Mouse (Mus musculus) lung, adult 18-20 months (tissue): ENCODE measurements around the gene Pde4a.
"Not testable (repeated sequence)": the region's sequence is repeated elsewhere in the genome, so short reads cannot be mapped to it uniquely, and the experiment has no call there.

Source experiments
- DNase-seq, 2 experiments: peaks; one replicate each; pipeline ENCODE4 v3.0.0; 2022; ENCODE audit warnings: mixed read lengths in 2 of 2

Pde4a gene

DNA sequence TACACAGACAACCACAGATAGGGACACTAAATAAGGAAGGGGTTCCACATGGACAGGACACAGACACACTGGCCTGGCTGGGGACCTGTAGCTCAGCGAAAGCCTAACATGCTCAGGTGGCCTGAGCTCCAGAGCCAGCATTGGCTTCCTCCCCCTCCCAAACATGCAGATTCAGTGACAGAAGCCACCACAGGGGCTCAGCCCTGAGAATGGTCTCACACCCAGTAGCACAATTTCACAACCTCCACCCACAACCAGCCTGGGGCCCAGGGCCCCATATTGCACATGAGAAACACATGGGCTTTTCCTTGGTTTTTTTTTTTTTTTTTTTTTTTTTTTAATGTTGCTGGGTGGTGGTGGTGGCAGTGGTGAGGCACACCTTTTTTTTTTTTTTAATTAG lies 80.8 kb downstream of the Pde4a start:
- DNase-seq, result no peak

DNA sequence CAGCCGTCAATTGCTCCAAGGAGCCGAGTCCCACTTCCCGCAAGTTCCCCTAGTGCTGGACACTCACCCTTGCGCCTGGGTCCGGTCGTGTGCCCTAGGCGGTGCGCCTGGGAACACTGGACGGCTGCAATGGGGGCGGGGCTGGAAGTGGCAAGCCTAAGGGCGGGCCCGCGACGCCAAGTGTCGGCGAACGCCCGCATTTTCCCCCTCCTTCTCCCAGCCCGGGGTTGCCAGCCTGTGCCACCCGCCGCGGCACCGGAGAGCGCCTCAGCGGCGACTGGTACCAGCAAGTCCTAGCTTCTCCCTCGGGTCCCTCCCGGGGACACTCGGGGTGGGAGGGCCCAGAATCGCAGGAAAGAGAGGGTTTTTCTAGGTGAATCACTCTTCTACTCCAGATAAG lies 82.8 kb downstream of the Pde4a start, which contains the start of gene S1pr5:
S1pr5 (minus strand) TSS at position 118 of the 400 bp plus-strand sequence.
- DNase-seq, result peak; percentile 71 to 78

- no peak for DNase-seq
Observed at GRCm38 (mm10) chr9:21249629-21250508, 84.4 kb downstream of the Pde4a start.

GRCm38 (mm10) chr9:21250509-21250908 lies 85.0 kb downstream of the Pde4a start:
- DNase-seq, result no peak

GRCm38 (mm10) chr9:21251116-21251735 lies 85.7 kb downstream of the Pde4a start:
- no peak for DNase-seq

- no peak for DNase-seq
Observed at GRCm38 (mm10) chr9:21254690-21255089, 89.2 kb downstream of the Pde4a start.

- not testable (repeated sequence) for DNase-seq
Observed at GRCm38 (mm10) chr9:21256349-21256748, 90.8 kb downstream of the Pde4a start.

GRCm38 (mm10) chr9:21260491-21261040 lies 95.1 kb downstream of the Pde4a start:
- no peak for DNase-seq

DNA sequence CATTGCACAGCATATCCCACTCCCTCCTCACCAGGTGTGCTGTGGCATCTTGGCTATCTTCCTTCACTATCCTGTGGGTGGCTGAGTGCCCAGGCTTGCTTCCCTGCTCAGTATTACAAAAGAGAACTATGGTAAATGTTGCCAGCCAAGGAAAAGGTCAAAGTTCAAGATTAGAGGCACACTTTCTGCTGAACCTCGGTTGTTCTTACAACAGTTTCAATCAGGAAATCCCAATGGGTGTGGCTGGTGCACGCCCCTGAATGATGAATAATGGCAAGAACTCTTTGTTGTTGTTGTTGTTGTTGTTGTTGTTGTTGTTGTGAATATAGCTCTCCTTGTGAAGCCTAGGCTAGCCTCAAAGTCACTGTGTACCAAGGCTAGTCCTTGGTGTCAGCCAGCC lies 96.3 kb downstream of the Pde4a start:
- DNase-seq, result no peak
